8 mouse cellular contexts compared by ENCODE assay signal in the genomic region with DNA sequence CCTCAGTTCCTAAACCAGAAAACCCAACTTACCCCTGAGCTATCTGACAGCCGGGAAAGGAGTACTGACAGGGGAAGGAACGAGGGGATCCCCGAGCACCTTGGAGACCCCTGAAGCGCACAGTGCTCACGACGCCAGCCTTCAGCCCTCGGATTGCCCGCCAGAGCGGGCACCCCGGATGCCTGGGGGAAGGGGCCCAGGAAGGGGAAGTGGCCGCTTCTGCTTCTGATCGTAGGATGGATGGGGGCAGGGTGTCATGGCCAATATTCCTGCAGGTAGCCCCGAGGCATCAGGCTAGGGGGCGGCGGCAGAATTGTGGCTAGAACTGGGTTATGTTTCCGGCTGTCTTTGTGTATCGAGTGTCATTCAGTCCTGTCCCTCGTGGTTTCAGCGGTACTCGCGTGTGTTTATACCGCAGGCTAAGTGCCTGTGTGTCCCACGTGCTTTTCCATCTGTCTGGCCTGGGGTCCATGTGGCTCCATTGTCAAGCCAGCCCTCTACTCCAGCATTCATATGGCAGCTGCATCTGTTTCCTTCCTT. TPM values are rescaled to one million over a fixed set of nuclear protein-coding genes. Genes with fewer than 3 reads are reported as not detected.
DNase-seq lines count a peak whose midpoint lies in the region; ATAC-seq and TF ChIP-seq lines count a peak whose summit lies in the region.

No protein-coding gene starts in this region.

- H3K27ac ChIP-seq in liver, adult 2 months (replicated peaks; ENCODE audit: insufficient read depth, low read depth, low read length), result no peak overlapping the region
- peak overlapping the region; percentile 70 for H3K27ac ChIP-seq in bone marrow macrophage, adult 2 months (ENCODE audit: insufficient read depth, low read depth, low read length)
- H3K27ac ChIP-seq in heart, embryonic 14.5 days (replicated peaks in 1 of 2; ENCODE audit: control insufficient read depth in 1 of 2, insufficient read depth in 1 of 2, low read depth in 2 of 2, low read length in 2 of 2), result no peak overlapping the region
- no peak overlapping the region for H3K27ac ChIP-seq in limb, embryonic 14.5 days (replicated peaks; ENCODE audit: low read depth, low read length)
- H3K27ac ChIP-seq in midbrain, postnatal 0 days (ENCODE audit: low read depth, low read length), result peak overlapping the region; percentile 66

- no peak for ATAC-seq in heart, embryonic 14.5 days (ENCODE audit: insufficient number of reproducible peaks, insufficient read depth, low FRiP score, low read depth)
- ATAC-seq in limb, embryonic 14.5 days (ENCODE audit: low FRiP score, low read depth), result peak; percentile 14; the same call in 1 of the 2 replicates
- ATAC-seq in midbrain, postnatal 0 days (ENCODE audit: low FRiP score), result peak; percentile 59

- H3K27me3 ChIP-seq in liver, adult 2 months (ENCODE audit: control insufficient read depth, insufficient read depth, low read length), result no peaks in the 10 kb centered on the region
- no peaks in the 10 kb centered on the region for H3K27me3 ChIP-seq in heart, embryonic 14.5 days (ENCODE audit: control insufficient read depth, insufficient read depth, low read length)
- no peaks in the 10 kb centered on the region for H3K27me3 ChIP-seq in limb, embryonic 14.5 days (ENCODE audit: control insufficient read depth, insufficient read depth, low read length)
- no peaks in the 10 kb centered on the region for H3K27me3 ChIP-seq in midbrain, postnatal 0 days (ENCODE audit: insufficient read depth, low read length)

- H3K9ac ChIP-seq in liver, adult 2 months (ENCODE audit: low read depth, low read length), result peak overlapping the region; percentile 55
- peak overlapping the region; percentile 68 for H3K9ac ChIP-seq in heart, embryonic 14.5 days (ENCODE audit: low read length)
- H3K9ac ChIP-seq in limb, embryonic 14.5 days (ENCODE audit: low read depth, low read length, severe bottlenecking), result peak overlapping the region; percentile 58
- H3K9ac ChIP-seq in midbrain, postnatal 0 days (replicated peaks; ENCODE audit: low read length, poor library complexity, severe bottlenecking), result peak overlapping the region; percentile 77

- no peaks in the 10 kb centered on the region for H3K9me3 ChIP-seq in heart, embryonic 14.5 days (ENCODE audit: control insufficient read depth, low read length)
- H3K9me3 ChIP-seq in limb, embryonic 14.5 days (ENCODE audit: control insufficient read depth, low read length), result no peaks in the 10 kb centered on the region
- H3K9me3 ChIP-seq in midbrain, postnatal 0 days (ENCODE audit: low read length), result no peaks in the 10 kb centered on the region

- 0 out of 2 replicates have a peak, but pooled peaks cover 3% of the 10 kb centered on the region for H3K4me1 ChIP-seq in liver, adult 2 months (ENCODE audit: control insufficient read depth, insufficient read depth, low read length)
- peaks cover 32% of the 10 kb centered on the region for H3K4me1 ChIP-seq in bone marrow macrophage, adult 2 months (ENCODE audit: control insufficient read depth, insufficient read depth, low read length)
- peaks cover 5% of the 10 kb centered on the region in 2 experiments; a peak in 3 of 4 replicates for H3K4me1 ChIP-seq in heart, embryonic 14.5 days (ENCODE audit: control insufficient read depth in 2 of 2, insufficient read depth in 2 of 2, low read length in 2 of 2)
- H3K4me1 ChIP-seq in limb, embryonic 14.5 days (ENCODE audit: control insufficient read depth, insufficient read depth, low read length), result peaks cover 10% of the 10 kb centered on the region; the same call in 1 of the 2 replicates
- peaks cover 6% of the 10 kb centered on the region; the same call in 1 of the 2 replicates for H3K4me1 ChIP-seq in midbrain, postnatal 0 days (ENCODE audit: insufficient read depth, low read length)

- no peak for TF ChIP-seq CTCF in liver, adult 2 months (IDR thresholded peaks at IDR 0.05; ENCODE audit: low read depth, low read length)
- TF ChIP-seq CTCF in bone marrow macrophage, adult 2 months (IDR thresholded peaks at IDR 0.05; ENCODE audit: low read depth, low read length), result no peak
- TF ChIP-seq CTCF in midbrain, postnatal 0 days (IDR thresholded peaks at IDR 0.05), result no peak

- WGBS in liver, adult 2 months, result 6% methylated on average over 23 of the region's 23 CpGs
- WGBS in heart, embryonic 14.5 days, result 4% methylated on average over 23 of the region's 23 CpGs
- 2% methylated on average over 23 of the region's 23 CpGs for WGBS in limb, embryonic 14.5 days
- WGBS in midbrain, postnatal 0 days, result 2% methylated on average over 23 of the region's 23 CpGs

- H3K4me3 ChIP-seq in liver, adult 2 months (ENCODE audit: insufficient read depth, low read depth, low read length), result peak overlapping the region; percentile 62
- peak overlapping the region; percentile 77 for H3K4me3 ChIP-seq in bone marrow macrophage, adult 2 months (ENCODE audit: insufficient read depth, low read length)
- peak overlapping the region; percentile 59 for H3K4me3 ChIP-seq in heart, embryonic 14.5 days (ENCODE audit: control insufficient read depth in 1 of 2, insufficient read depth in 1 of 2, low read depth in 1 of 2, low read length in 2 of 2)
- peak overlapping the region; percentile 53 for H3K4me3 ChIP-seq in limb, embryonic 14.5 days (replicated peaks; ENCODE audit: low read length)
- H3K4me3 ChIP-seq in midbrain, postnatal 0 days (ENCODE audit: low read depth, low read length), result peak overlapping the region; percentile 67

- TF ChIP-seq POLR2A in liver, adult 2 months (IDR thresholded peaks at IDR 0.05; ENCODE audit: extremely low read depth, insufficient read depth, low read length), result no peak
- no peak for TF ChIP-seq POLR2A in bone marrow macrophage, adult 2 months (IDR thresholded peaks at IDR 0.05; ENCODE audit: borderline replicate concordance, low read depth, low read length)
- no peak for TF ChIP-seq POLR2A in limb, embryonic 14.5 days (IDR thresholded peaks at IDR 0.05; ENCODE audit: borderline replicate concordance, extremely low read depth, insufficient read depth, insufficient read length)

- DNase-seq in liver, adult 2 months (ENCODE audit: extremely low read depth, low read depth, low spot score), result no peak
- DNase-seq in liver, result no peak
- peak; percentile 15 for DNase-seq in limb, embryonic 14.5 days (ENCODE audit: low spot score)
- DNase-seq in midbrain, postnatal 0 days (ENCODE audit: low spot score), result peak; percentile 56
- DNase-seq in thymus, postnatal 10 days (ENCODE audit: low spot score in 2 of 2), result peak; percentile 52 to 54
- no peak for DNase-seq in frontal cortex, postnatal 36 days (ENCODE audit: low spot score in 2 of 2)

- peaks cover 9% of the 10 kb centered on the region for H3K36me3 ChIP-seq in liver, adult 2 months (ENCODE audit: control insufficient read depth, insufficient read depth, low read length)
- H3K36me3 ChIP-seq in heart, embryonic 14.5 days (ENCODE audit: control insufficient read depth, insufficient read depth, low read length), result peaks cover 66% of the 10 kb centered on the region
- H3K36me3 ChIP-seq in limb, embryonic 14.5 days (ENCODE audit: control insufficient read depth, insufficient read depth, low read length), result peaks cover 46% of the 10 kb centered on the region
- peaks cover 52% of the 10 kb centered on the region for H3K36me3 ChIP-seq in midbrain, postnatal 0 days (ENCODE audit: insufficient read depth, low read length)

- H3K4me2 ChIP-seq in heart, embryonic 14.5 days (ENCODE audit: low read length), result peak overlapping the region; percentile 78
- H3K4me2 ChIP-seq in limb, embryonic 14.5 days (replicated peaks; ENCODE audit: low read depth, low read length, severe bottlenecking), result peak overlapping the region; percentile 75
- H3K4me2 ChIP-seq in midbrain, postnatal 0 days (ENCODE audit: low read depth, low read length, poor library complexity, severe bottlenecking), result peak overlapping the region; percentile 87

- H3K79me2 ChIP-seq in liver, adult 2 months (ENCODE audit: control insufficient read depth, insufficient read depth, low read length), result no peaks in the 10 kb centered on the region

RNA-seq across cellular contexts. Expression of a gene that starts 0.5 kb away (rescaled TPM):
- 2.2 and 4.2 TPM in 2 replicates for total RNA-seq in liver, adult 2 months (2014; rRNA removed)
- 6.5 and 12.6 TPM in 2 replicates for polyA plus RNA-seq in liver, adult 2 months (2012; rRNA removed)
- polyA plus RNA-seq in bone marrow macrophage, adult 2 months (2012; ENCODE audit: insufficient read depth, insufficient read length, missing spikeins), result 164 and 201 TPM in 2 replicates
- polyA plus RNA-seq in heart, embryonic 14.5 days (2014; fragmentation: Nextera tagmentation; extraction: Ambion mirVana), result 6.2 and 7.3 TPM in 2 replicates
- 25.4 and 27.8 TPM in 2 replicates for polyA plus RNA-seq in limb, embryonic 14.5 days (2012; rRNA removed)
- polyA plus RNA-seq in limb, embryonic 14.5 days (2014; fragmentation: Nextera tagmentation; extraction: Ambion mirVana), result 7.7 and 8.5 TPM in 2 replicates
- total RNA-seq in midbrain, postnatal 0 days (2014; rRNA removed), result 53.9 and 71.2 TPM in 2 replicates
- 33.7 and 37.6 TPM in 2 replicates for polyA plus RNA-seq in midbrain, postnatal 0 days (2015; fragmentation: Nextera tagmentation; extraction: Ambion mirVana)

RNA-seq across cellular contexts. Expression of a gene that starts 13.3 kb away (rescaled TPM):
- total RNA-seq in liver, adult 2 months (2014; rRNA removed), result 0.18 and 0.40 TPM in 2 replicates
- polyA plus RNA-seq in liver, adult 2 months (2012; rRNA removed), result 0.21 and 0.77 TPM in 2 replicates
- polyA plus RNA-seq in bone marrow macrophage, adult 2 months (2012; ENCODE audit: insufficient read depth, insufficient read length, missing spikeins), result 0.91 and 1.0 TPM in 2 replicates
- polyA plus RNA-seq in heart, embryonic 14.5 days (2014; fragmentation: Nextera tagmentation; extraction: Ambion mirVana), result 0.19 and 0.24 TPM in 2 replicates
- polyA plus RNA-seq in limb, embryonic 14.5 days (2012; rRNA removed), result 4.1 and 6.4 TPM in 2 replicates
- polyA plus RNA-seq in limb, embryonic 14.5 days (2014; fragmentation: Nextera tagmentation; extraction: Ambion mirVana), result 1.5 TPM in 2 replicates
- 5.4 and 7.7 TPM in 2 replicates for total RNA-seq in midbrain, postnatal 0 days (2014; rRNA removed)
- 0.44 and 0.63 TPM in 2 replicates for polyA plus RNA-seq in midbrain, postnatal 0 days (2015; fragmentation: Nextera tagmentation; extraction: Ambion mirVana)

RNA-seq across cellular contexts. Expression of a gene that starts 18.0 kb away (rescaled TPM):
- 13.1 and 13.2 TPM in 2 replicates for total RNA-seq in liver, adult 2 months (2014; rRNA removed)
- polyA plus RNA-seq in liver, adult 2 months (2012; rRNA removed), result 3.3 and 4.6 TPM in 2 replicates
- polyA plus RNA-seq in bone marrow macrophage, adult 2 months (2012; ENCODE audit: insufficient read depth, insufficient read length, missing spikeins), result 17.6 and 19.3 TPM in 2 replicates
- polyA plus RNA-seq in heart, embryonic 14.5 days (2014; fragmentation: Nextera tagmentation; extraction: Ambion mirVana), result 17.3 and 18.7 TPM in 2 replicates
- 24.8 and 29.5 TPM in 2 replicates for polyA plus RNA-seq in limb, embryonic 14.5 days (2012; rRNA removed)
- polyA plus RNA-seq in limb, embryonic 14.5 days (2014; fragmentation: Nextera tagmentation; extraction: Ambion mirVana), result 30.6 and 36.0 TPM in 2 replicates
- total RNA-seq in midbrain, postnatal 0 days (2014; rRNA removed), result 44.7 and 53.4 TPM in 2 replicates
- 19.2 and 20.0 TPM in 2 replicates for polyA plus RNA-seq in midbrain, postnatal 0 days (2015; fragmentation: Nextera tagmentation; extraction: Ambion mirVana)

RNA-seq across cellular contexts. Expression of a gene that starts 18.0 kb away (rescaled TPM):
- total RNA-seq in liver, adult 2 months (2014; rRNA removed), result 19.4 and 29.1 TPM in 2 replicates
- polyA plus RNA-seq in liver, adult 2 months (2012; rRNA removed), result 42.6 and 60.1 TPM in 2 replicates
- 25.7 and 31.2 TPM in 2 replicates for polyA plus RNA-seq in bone marrow macrophage, adult 2 months (2012; ENCODE audit: insufficient read depth, insufficient read length, missing spikeins)
- polyA plus RNA-seq in heart, embryonic 14.5 days (2014; fragmentation: Nextera tagmentation; extraction: Ambion mirVana), result 25.0 and 27.2 TPM in 2 replicates
- polyA plus RNA-seq in limb, embryonic 14.5 days (2012; rRNA removed), result 79.7 and 118 TPM in 2 replicates
- 44.8 and 47.8 TPM in 2 replicates for polyA plus RNA-seq in limb, embryonic 14.5 days (2014; fragmentation: Nextera tagmentation; extraction: Ambion mirVana)
- 77.7 and 92.7 TPM in 2 replicates for total RNA-seq in midbrain, postnatal 0 days (2014; rRNA removed)
- polyA plus RNA-seq in midbrain, postnatal 0 days (2015; fragmentation: Nextera tagmentation; extraction: Ambion mirVana), result 44.6 and 46.4 TPM in 2 replicates

RNA-seq across cellular contexts. Expression of a gene that starts 23.4 kb away (rescaled TPM):
- 0.20 and 0.46 TPM in 2 replicates for total RNA-seq in liver, adult 2 months (2014; rRNA removed)
- polyA plus RNA-seq in liver, adult 2 months (2012; rRNA removed), result 0.65 and 1.7 TPM in 2 replicates
- 7.5 and 8.0 TPM in 2 replicates for polyA plus RNA-seq in bone marrow macrophage, adult 2 months (2012; ENCODE audit: insufficient read depth, insufficient read length, missing spikeins)
- 3.2 and 5.0 TPM in 2 replicates for polyA plus RNA-seq in heart, embryonic 14.5 days (2014; fragmentation: Nextera tagmentation; extraction: Ambion mirVana)
- 6.3 and 6.6 TPM in 2 replicates for polyA plus RNA-seq in limb, embryonic 14.5 days (2012; rRNA removed)
- 5.2 and 6.8 TPM in 2 replicates for polyA plus RNA-seq in limb, embryonic 14.5 days (2014; fragmentation: Nextera tagmentation; extraction: Ambion mirVana)
- total RNA-seq in midbrain, postnatal 0 days (2014; rRNA removed), result 35.7 and 43.9 TPM in 2 replicates
- 91.0 and 98.8 TPM in 2 replicates for polyA plus RNA-seq in midbrain, postnatal 0 days (2015; fragmentation: Nextera tagmentation; extraction: Ambion mirVana)

Comparison
In these comparisons a context has a peak if more than half of its experiments do, and no peak if none do; other contexts are left out.
1. DNase-seq: peak in limb, embryonic 14.5 days (single experiment), midbrain, postnatal 0 days (single experiment) and thymus, postnatal 10 days (2 of 2); none in liver, adult 2 months (single experiment), liver (single experiment) and frontal cortex, postnatal 36 days (0 of 2).
2. H3K27ac ChIP-seq: peak in bone marrow macrophage, adult 2 months (single experiment) and midbrain, postnatal 0 days (single experiment); none in liver, adult 2 months (single experiment), heart, embryonic 14.5 days (0 of 2) and limb, embryonic 14.5 days (single experiment).
3. Peak in every context shown above with its lines, with median percentiles within 50 percentile points of each other: H3K4me3 ChIP-seq, H3K9ac ChIP-seq and H3K4me2 ChIP-seq.